Mouse (Mus musculus) midbrain, embryonic 10.5 days (tissue): ENCODE results near the gene S1pr4. TPM values are rescaled to one million over a fixed set of nuclear protein-coding genes. Genes with fewer than 3 reads are reported as not detected.

Experiments
- DNase-seq: peaks from one replicate; pipeline ENCODE4 v3.0.0-alpha.2; 2017; ENCODE audit warnings: low spot score
- H3K27ac ChIP-seq: fragments of 300-500 bp; sonication (generic); replicated peaks from 2 replicates; pipeline ENCODE4 v1.5.1; 2016; ENCODE audit warnings: mild to moderate bottlenecking
- H3K27me3 ChIP-seq: fragments of 300-500 bp; sonication (generic); 2 replicates; pipeline ENCODE4 v1.6.1; 2016; ENCODE audit warnings: low read depth, mild to moderate bottlenecking; ENCODE audit not compliant: poor library complexity, severe bottlenecking
- H3K36me3 ChIP-seq: fragments of 300-500 bp; sonication (generic); 2 replicates; pipeline ENCODE4 v1.6.1; 2016; ENCODE audit warnings: mild to moderate bottlenecking, moderate library complexity
- H3K4me1 ChIP-seq: fragments of 300-500 bp; sonication (generic); 2 replicates; pipeline ENCODE4 v1.6.1; 2016
- H3K4me3 ChIP-seq: fragments of 300-500 bp; sonication (generic); 2 replicates; pipeline ENCODE4 v1.5.1; 2016; ENCODE audit warnings: mild to moderate bottlenecking, moderate library complexity
- H3K9me3 ChIP-seq: fragments of 300-500 bp; sonication (generic); replicated peaks from 2 replicates; pipeline ENCODE4 v1.6.1; 2016; ENCODE audit warnings: mild to moderate bottlenecking
- WGBS: fragments of 180-500 bp; shearing (Covaris S2); methylation state at CpG from one replicate; pipeline ENCODE4 v1.1.7; 2016; 5-methylcytosine and 5-hydroxymethylcytosine counted together
- polyA plus RNA-seq: library from polyadenylated mRNA; unstranded; fragments of >200 nt; fragmentation: Nextera tagmentation; extraction: Ambion mirVana; gene quantifications from 2 replicates; pipeline ENCODE4 v1.2.1, GENCODE M21; 2016

Gene S1pr4
- polyA plus RNA-seq, 1 experiment from 2014 or later: 0.37 TPM

DNA sequence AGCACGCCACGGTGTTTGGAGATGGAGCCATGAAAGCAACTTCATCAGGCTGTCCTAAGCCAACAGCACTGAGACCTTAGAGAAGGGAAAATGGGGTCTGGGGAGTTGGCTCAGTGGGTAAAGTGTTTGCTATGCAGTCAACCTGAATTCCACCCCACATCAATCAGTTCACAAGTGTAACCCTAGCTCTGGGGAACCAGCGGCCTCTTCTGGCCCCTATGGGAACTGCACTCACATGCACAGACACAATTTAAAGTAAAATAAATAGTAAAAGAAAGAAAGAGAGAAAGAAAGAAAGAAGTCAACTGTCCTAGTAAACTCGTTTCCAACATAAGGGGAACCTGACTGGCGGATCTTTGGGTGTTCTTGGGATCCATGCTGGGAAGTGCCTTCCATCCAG lies 13.9 kb upstream of the S1pr4 start:
- no peaks in the 10 kb centered on the region for H3K4me1 ChIP-seq
- peaks cover 27% of the 10 kb centered on the region for H3K27me3 ChIP-seq
- 85% methylated on average over 5 of the region's 5 CpGs for WGBS
- H3K27ac ChIP-seq: no peak overlapping the region
- H3K4me3 ChIP-seq: no peak overlapping the region
- DNase-seq: no peak
- no peaks in the 10 kb centered on the region for H3K36me3 ChIP-seq
- peaks cover 10% of the 10 kb centered on the region; the same call in 1 of the 2 replicates for H3K9me3 ChIP-seq

GRCm38 (mm10) chr10:81510246-81510810 lies 10.4 kb upstream of the S1pr4 start:
- Histone ChIP-seq H3K4me1 (peaks cover 2% of the 10 kb centered on the region; the same call in 1 of the 2 replicates), H3K27me3 (peaks cover 20% of the 10 kb centered on the region), H3K36me3 (no peaks in the 10 kb centered on the region), H3K27ac (no peak overlapping the region), H3K4me3 (no peak overlapping the region), H3K9me3 (peaks cover 10% of the 10 kb centered on the region; the same call in 1 of the 2 replicates)
- 85% methylated on average over 14 of the region's 14 CpGs for WGBS
- no peak for DNase-seq

DNA sequence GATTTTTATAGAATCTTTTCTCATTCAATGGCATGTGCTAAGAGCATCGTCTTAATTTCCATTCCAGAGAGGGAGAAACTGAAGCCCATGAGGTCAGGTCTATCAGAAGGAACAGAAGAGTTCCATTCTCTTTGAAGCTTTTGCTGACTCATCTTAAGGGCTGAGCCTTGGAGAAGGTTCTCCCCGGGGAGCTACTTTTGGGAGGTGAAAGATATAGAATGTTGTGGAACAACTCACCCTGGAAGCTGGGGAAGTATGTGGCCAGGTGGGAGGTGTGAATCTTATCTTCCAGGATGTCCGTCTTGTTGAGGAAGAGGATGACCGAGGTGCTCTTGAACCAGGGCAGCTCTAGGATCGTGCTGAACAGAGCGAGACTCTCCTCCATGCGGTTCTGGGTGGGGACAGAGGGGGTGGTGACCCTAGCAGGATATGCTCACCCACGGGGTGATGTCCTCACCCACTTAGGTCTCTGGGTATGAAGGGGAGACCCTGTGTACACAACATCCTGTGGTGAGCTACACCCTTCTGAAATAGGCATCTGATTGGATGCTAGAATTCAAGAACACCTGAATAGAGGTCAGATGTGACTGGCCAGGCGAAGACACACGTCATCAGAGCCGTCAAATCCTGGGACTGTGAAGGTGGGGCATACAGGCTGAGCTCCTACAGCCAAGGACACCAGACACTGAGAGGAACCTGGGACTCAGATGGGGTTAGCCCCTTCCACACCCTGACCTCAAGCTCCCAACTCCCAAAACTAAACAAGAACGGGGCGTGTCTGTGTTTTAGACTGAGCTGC lies 8.0 kb upstream of the S1pr4 start:
- no peaks in the 10 kb centered on the region for H3K9me3 ChIP-seq
- peaks cover 33% of the 10 kb centered on the region for H3K27me3 ChIP-seq
- 76% methylated on average over 13 of the region's 13 CpGs for WGBS
- H3K36me3 ChIP-seq: no peaks in the 10 kb centered on the region
- DNase-seq: no peak
- H3K4me1 ChIP-seq: peaks cover 8% of the 10 kb centered on the region
- no peak overlapping the region for H3K27ac ChIP-seq
- no peak overlapping the region for H3K4me3 ChIP-seq

DNA sequence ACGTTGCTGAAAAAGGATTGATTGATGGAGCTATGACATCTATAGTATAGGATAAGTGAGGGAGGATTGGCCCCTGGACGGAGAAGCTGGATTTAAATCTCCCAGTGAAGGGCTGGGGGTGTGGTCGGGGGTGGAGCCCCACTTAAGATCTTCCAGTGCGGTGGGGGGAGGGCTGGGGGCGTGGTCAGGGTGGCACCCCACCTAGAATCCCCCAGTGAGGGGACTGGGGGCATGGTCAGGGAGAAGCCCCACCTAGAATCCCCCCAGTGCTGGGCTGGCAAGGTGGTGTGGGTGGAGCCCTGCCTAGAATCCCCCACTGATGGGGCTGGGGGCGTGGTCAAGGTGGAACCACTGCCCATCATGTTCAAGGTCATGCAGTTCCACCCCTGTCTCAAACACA lies 7.2 kb upstream of the S1pr4 start:
- DNase-seq: no peak
- WGBS: 45% methylated on average over 6 of the region's 6 CpGs

GRCm38 (mm10) chr10:81505016-81505664 lies 5.2 kb upstream of the S1pr4 start:
- 76% methylated on average over 15 of the region's 15 CpGs for WGBS

More for the DNA sequence above, 7.2 kb upstream of the S1pr4 start:
- H3K27me3 ChIP-seq: peaks cover 30% of the 10 kb centered on the region
- no peak overlapping the region for H3K27ac ChIP-seq
- H3K4me1 ChIP-seq: peaks cover 12% of the 10 kb centered on the region
- H3K4me3 ChIP-seq: no peak overlapping the region
- no peaks in the 10 kb centered on the region for H3K36me3 ChIP-seq
- H3K9me3 ChIP-seq: no peaks in the 10 kb centered on the region

GRCm38 (mm10) chr10:81502658-81503057 lies 2.7 kb upstream of the S1pr4 start:
- 9% methylated on average over 36 of the region's 36 CpGs for WGBS
- DNase-seq: peak; percentile 87
- Histone ChIP-seq H3K27ac (0 out of 2 replicates have a peak overlapping the region, but pooled peaks have one; percentile 38), H3K9me3 (no peaks in the 10 kb centered on the region), H3K4me3 (peak overlapping the region; percentile 51), H3K27me3 (peaks cover 14% of the 10 kb centered on the region), H3K4me1 (peaks cover 24% of the 10 kb centered on the region), H3K36me3 (no peaks in the 10 kb centered on the region)

More at GRCm38 (mm10) chr10:81505016-81505664, 5.2 kb upstream of the S1pr4 start:
- no peak overlapping the region for H3K27ac ChIP-seq
- peaks cover 14% of the 10 kb centered on the region for H3K27me3 ChIP-seq
- peaks cover 12% of the 10 kb centered on the region for H3K4me1 ChIP-seq
- no peaks in the 10 kb centered on the region for H3K9me3 ChIP-seq
- DNase-seq: no peak
- no peaks in the 10 kb centered on the region for H3K36me3 ChIP-seq
- H3K4me3 ChIP-seq: no peak overlapping the region

DNA sequence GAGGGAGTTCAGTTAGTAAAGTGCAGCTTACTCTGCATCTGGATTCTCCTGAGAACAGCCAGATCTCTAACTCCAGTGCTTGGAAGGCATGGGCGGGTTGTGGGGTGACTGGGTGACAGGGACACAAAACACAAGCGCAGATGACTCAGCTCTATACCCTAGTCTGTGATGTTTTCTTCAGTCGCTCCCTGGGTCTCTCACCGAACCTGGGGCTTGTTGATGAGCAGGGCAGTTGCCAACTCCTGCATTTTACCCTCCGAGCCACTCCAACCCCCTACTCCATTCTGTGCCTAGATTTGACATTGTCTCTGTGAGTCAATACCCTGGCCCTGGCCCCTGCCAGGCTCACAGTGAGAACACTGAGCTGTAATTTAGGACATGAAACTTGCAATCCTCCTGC lies 1.9 kb upstream of the S1pr4 start:
- Histone ChIP-seq H3K4me1 (peaks cover 32% of the 10 kb centered on the region), H3K27ac (no peak overlapping the region), H3K27me3 (peaks cover 14% of the 10 kb centered on the region), H3K36me3 (no peaks in the 10 kb centered on the region), H3K4me3 (no peak overlapping the region), H3K9me3 (no peaks in the 10 kb centered on the region)
- no peak for DNase-seq
- WGBS: 91% methylated on average over 5 of the region's 5 CpGs

GRCm38 (mm10) chr10:81499250-81499901 lies 556 bp downstream of the S1pr4 start:
- no peak overlapping the region for H3K4me3 ChIP-seq
- 80% methylated on average over 23 of the region's 23 CpGs for WGBS
- DNase-seq: no peak

DNA sequence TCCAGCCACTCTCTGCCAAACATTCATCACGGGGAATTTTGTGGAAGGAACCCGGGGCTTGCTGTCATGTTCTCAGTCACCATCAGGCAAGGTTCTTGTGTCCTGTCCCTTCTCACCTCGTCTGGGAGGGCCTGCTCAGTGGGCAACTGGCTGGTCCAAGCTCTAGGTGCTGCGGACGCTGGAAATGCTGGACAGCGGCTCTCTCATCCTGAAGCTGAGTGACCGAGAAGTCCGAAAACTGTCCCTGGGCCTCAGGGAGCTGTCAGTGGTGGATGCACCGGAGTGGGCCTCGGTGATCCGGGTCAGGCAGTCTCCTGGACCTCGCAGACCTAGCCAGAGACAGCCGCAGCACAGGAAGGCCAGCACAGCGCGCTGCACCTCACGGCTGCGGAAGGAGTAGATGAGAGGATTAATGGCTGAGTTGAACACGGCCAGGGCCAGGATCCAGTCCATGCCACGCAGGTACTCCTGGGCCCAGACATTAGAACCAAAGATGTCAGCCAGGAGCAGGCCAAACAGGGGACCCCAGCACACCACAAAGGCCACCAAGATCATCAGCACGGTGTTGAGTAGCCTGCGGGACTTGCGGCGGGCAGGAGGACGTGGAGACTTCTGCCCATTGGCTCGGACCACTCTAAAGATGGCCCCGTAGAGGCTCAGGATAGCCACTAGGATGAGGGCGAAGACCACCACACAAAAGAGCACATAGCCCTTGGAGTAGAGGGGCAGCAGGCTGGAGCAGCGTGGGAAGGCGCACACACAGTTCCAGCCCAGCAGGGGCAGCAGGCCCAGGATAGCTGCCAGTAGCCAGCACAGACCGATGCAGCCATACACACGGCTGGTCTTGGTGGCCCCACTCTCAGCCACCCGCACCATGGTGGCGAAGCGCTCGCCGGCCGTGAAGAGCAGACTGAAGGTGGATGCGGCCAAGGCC lies 1.3 kb downstream of the S1pr4 start:
- Histone ChIP-seq H3K27me3 (peaks cover 9% of the 10 kb centered on the region), H3K4me3 (no peak overlapping the region), H3K36me3 (peaks cover 6% of the 10 kb centered on the region), H3K27ac (peak overlapping the region; percentile 39), H3K4me1 (peaks cover 49% of the 10 kb centered on the region), H3K9me3 (no peaks in the 10 kb centered on the region)
- no peak for DNase-seq
- 89% methylated on average over 38 of the region's 38 CpGs for WGBS

More at GRCm38 (mm10) chr10:81499250-81499901, 556 bp downstream of the S1pr4 start:
- Histone ChIP-seq H3K27ac (peak overlapping the region; percentile 39), H3K4me1 (peaks cover 44% of the 10 kb centered on the region), H3K27me3 (peaks cover 14% of the 10 kb centered on the region), H3K36me3 (no peaks in the 10 kb centered on the region), H3K9me3 (no peaks in the 10 kb centered on the region)

DNA sequence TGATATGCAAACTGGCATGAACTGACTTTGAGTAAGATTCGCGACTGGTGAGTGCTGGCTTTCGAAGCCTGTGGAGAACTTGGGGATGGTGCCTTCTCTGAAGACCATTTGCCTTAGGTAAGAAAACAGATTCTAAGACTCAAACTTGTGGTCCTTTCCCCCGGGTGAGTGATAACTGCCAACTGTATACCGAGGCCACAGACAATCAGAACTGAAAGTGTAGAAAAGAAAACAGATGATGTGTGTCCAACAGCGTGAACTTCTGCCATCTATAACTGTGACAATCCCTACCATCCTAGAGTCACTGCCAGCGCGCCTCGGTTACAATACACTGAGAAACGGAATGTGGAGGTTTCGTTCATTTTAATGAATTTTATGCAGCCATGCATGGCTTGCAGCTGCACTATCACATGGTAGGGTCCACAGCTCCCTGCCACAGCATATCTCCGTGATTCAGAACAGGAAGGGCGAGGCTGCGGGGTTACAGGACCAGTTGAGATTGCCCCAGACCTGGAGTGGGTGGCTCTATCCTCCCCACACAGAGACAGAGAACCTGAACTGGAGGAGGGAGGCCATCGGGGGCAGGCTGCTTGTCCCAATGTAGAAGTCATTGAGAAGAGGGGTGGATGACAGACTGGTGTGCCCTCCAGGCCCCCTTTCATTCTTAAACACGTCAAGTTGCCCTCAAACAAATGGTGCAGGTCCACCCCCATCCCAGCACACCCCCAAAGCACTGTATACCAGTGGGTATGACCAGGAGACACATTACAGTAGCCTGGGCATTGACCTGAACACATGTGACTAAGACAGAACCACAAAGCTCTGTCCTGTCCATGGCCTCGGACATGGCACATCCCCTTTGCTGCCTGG lies 2.3 kb downstream of the S1pr4 start:
- no peaks in the 10 kb centered on the region for H3K27me3 ChIP-seq
- no peaks in the 10 kb centered on the region for H3K9me3 ChIP-seq
- 89% methylated on average over 17 of the region's 17 CpGs for WGBS
- peak overlapping the region; percentile 90 for H3K27ac ChIP-seq
- H3K4me1 ChIP-seq: peaks cover 47% of the 10 kb centered on the region
- peaks cover 16% of the 10 kb centered on the region for H3K36me3 ChIP-seq
- H3K4me3 ChIP-seq: peak overlapping the region; percentile 65; the same call in 1 of the 2 replicates
- DNase-seq: no peak

DNA sequence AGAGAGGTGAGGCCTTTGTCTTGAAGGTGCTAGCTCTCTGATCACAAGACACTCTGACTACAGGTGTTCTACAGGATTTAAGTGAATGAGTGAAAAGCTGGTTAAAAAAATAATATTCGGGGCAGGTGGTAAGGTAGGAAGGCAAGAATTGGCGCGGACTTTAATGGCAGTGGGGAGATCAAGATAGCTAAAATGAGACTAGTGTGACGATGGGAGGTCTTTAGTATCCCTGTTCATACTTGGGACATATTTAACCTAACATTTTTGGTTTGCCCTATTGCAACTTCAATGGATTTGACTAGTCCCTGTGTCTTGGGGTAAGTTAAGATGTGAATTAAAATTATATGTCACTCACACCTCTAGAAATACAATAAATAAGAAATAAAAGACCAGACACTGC lies 3.0 kb downstream of the S1pr4 start:
- no peak for DNase-seq
- peaks cover 45% of the 10 kb centered on the region for H3K4me1 ChIP-seq
- no peaks in the 10 kb centered on the region for H3K9me3 ChIP-seq
- peak overlapping the region; percentile 90 for H3K27ac ChIP-seq
- H3K36me3 ChIP-seq: peaks cover 23% of the 10 kb centered on the region
- peak overlapping the region; percentile 65 for H3K4me3 ChIP-seq
- WGBS: 38% methylated on average over 4 of the region's 4 CpGs
- no peaks in the 10 kb centered on the region for H3K27me3 ChIP-seq
